Mouse (Mus musculus): ENCODE measurements around the gene Bnc2.

- TF ChIP-seq CTCF (IDR thresholded peaks at IDR 0.05; ENCODE audit: low read depth) (no peak), EP300 (IDR thresholded peaks at IDR 0.05; ENCODE audit: low read depth) (no peak)
Observed at GRCm38 (mm10) chr4:84269845-84270244, 405.2 kb downstream of the Bnc2 start.
